In genomic region chr13:9388017-9388416, GRCm38 (mm10) we compare ENCODE assay signal across 22 mouse cellular contexts.
DNase-seq lines count a peak whose midpoint lies in the region; ATAC-seq and TF ChIP-seq lines count a peak whose summit lies in the region.
"Had no signal": no experiment of that assay in that cellular context is flagged by ENCODE, and none has a peak within 500 bp of the region (broad histone marks: within the 10 kb centered on the region; RNA-seq: fewer than 3 reads in every experiment).

No protein-coding gene starts in this region.

- intact Hi-C loops in heart, postnatal 10 days (cut with DNase I): loop anchor here (5.0 kb wide), 1 partner anchor 111 kb away; the partner anchor contains the start of gene Dip2c

- H3K4me1 ChIP-seq in heart, embryonic 15.5 days (replicated peaks): no peaks in the 10 kb centered on the region
- no peaks in the 10 kb centered on the region for H3K4me1 ChIP-seq in ES-Bruce4 (ENCODE audit: control insufficient read depth, insufficient read depth, low read length)
- H3K4me1 ChIP-seq: limb, embryonic 15.5 days; neural tube, embryonic 12.5 days had no signal

- TF ChIP-seq EP300 in ES-Bruce4 (IDR thresholded peaks at IDR 0.05; ENCODE audit: insufficient read depth, low read depth, low read length): no peak

- H3K27me3 ChIP-seq in heart, embryonic 15.5 days: no peaks in the 10 kb centered on the region
- H3K27me3 ChIP-seq in ES-Bruce4 (ENCODE audit: control insufficient read depth, insufficient read depth, low read length, poor library complexity, severe bottlenecking): no peaks in the 10 kb centered on the region
- H3K27me3 ChIP-seq: forebrain, embryonic 12.5 days; limb, embryonic 15.5 days; neural tube, embryonic 12.5 days had no signal

- no peak for DNase-seq in heart, postnatal 10 days
- peak; percentile 9 for DNase-seq in ZHBTc4 (ENCODE audit: low read depth, low spot score)
- DNase-seq in kidney, adult 18-20 months: no peak
- DNase-seq in cerebellum, postnatal 25 days: no peak
- DNase-seq: cerebellum, adult 11-12 months; gastrocnemius, postnatal 14 days; kidney, adult 11 months; kidney, postnatal 10 days; layer of hippocampus, postnatal 36 days; lung, embryonic 14.5 days; lung, postnatal 36 days; thymus, postnatal 14 days had no signal

- 55% methylated on average over 2 of the region's 2 CpGs for WGBS in heart, embryonic 15.5 days

- no peak for TF ChIP-seq CTCF in ES-Bruce4 (IDR thresholded peaks at IDR 0.05; ENCODE audit: low read depth, low read length)

- ATAC-seq in heart, embryonic 15.5 days (replicated peaks; ENCODE audit: insufficient number of reproducible peaks, insufficient read depth, low FRiP score, low read depth): no peak
- 0 out of 2 replicates have a peak, but pooled peaks have one; percentile 43 for ATAC-seq in monocyte, adult 5-6 weeks (replicated peaks; ENCODE audit: insufficient number of reproducible peaks, low FRiP score, low TSS enrichment, poor library complexity, severe bottlenecking)
- ATAC-seq: hindbrain, postnatal 0 days had no signal

- H3K9ac ChIP-seq in heart, embryonic 15.5 days: no peak overlapping the region
- H3K9ac ChIP-seq in ES-Bruce4 (ENCODE audit: low read depth, poor library complexity, severe bottlenecking): peak overlapping the region; percentile 34
- H3K9ac ChIP-seq: forebrain, embryonic 12.5 days; limb, embryonic 15.5 days; lung, embryonic 14.5 days; neural tube, embryonic 12.5 days had no signal

- H3K9me3 ChIP-seq in heart, embryonic 15.5 days (replicated peaks): no peaks in the 10 kb centered on the region
- H3K9me3 ChIP-seq in ES-Bruce4 (replicated peaks; ENCODE audit: control insufficient read depth, insufficient read depth, low read length, poor library complexity, severe bottlenecking): no peaks in the 10 kb centered on the region
- H3K9me3 ChIP-seq: G1E; limb, embryonic 15.5 days had no signal

- no peak overlapping the region for H3K27ac ChIP-seq in heart, embryonic 15.5 days
- no peak overlapping the region for H3K27ac ChIP-seq in ES-Bruce4 (ENCODE audit: insufficient read depth, low read length)
- H3K27ac ChIP-seq: embryonic facial prominence, embryonic 10.5 days; forebrain, embryonic 12.5 days; hindbrain, postnatal 0 days; limb, embryonic 15.5 days; neural tube, embryonic 12.5 days had no signal

- H3K4me3 ChIP-seq in heart, embryonic 15.5 days: peak overlapping the region; percentile 33
- H3K4me3 ChIP-seq in ES-Bruce4 (ENCODE audit: low read depth, low read length): no peak overlapping the region
- H3K4me3 ChIP-seq: forebrain, embryonic 12.5 days; limb, embryonic 15.5 days; neural tube, embryonic 12.5 days had no signal

- no peak for TF ChIP-seq POLR2A in ES-Bruce4 (IDR thresholded peaks at IDR 0.05; ENCODE audit: insufficient read depth, low read length)

- H3K36me3 ChIP-seq in heart, embryonic 15.5 days: no peaks in the 10 kb centered on the region
- no peaks in the 10 kb centered on the region for H3K36me3 ChIP-seq in ES-Bruce4 (ENCODE audit: control insufficient read depth, insufficient read depth, low read length, poor library complexity, severe bottlenecking)
- H3K36me3 ChIP-seq: forebrain, embryonic 12.5 days; G1E; limb, embryonic 15.5 days; neural tube, embryonic 12.5 days had no signal

- H3K4me2 ChIP-seq in heart, embryonic 15.5 days: peak overlapping the region; percentile 54
- H3K4me2 ChIP-seq: forebrain, embryonic 12.5 days; limb, embryonic 15.5 days; midbrain, embryonic 11.5 days; neural tube, embryonic 12.5 days had no signal
